Mouse (Mus musculus) brown adipose tissue, adult 24 weeks (tissue): ENCODE results near the gene Ophn1. TPM values are rescaled to one million over a fixed set of nuclear protein-coding genes. Genes with fewer than 3 reads are reported as not detected.

ENCODE experiments used
- H3K27ac ChIP-seq: fragments of 200-500 bp; replicated peaks from 2 replicates; pipeline ENCODE4 v1.5.1; 2012; ENCODE audit warnings: low read depth, mild to moderate bottlenecking, low read length
- H3K4me1 ChIP-seq: fragments of 200-500 bp; 2 replicates; pipeline ENCODE4 v1.6.1; 2012; ENCODE audit warnings: low read length, mixed read lengths; ENCODE audit not compliant: control insufficient read depth, insufficient read depth, insufficient read length
- H3K4me3 ChIP-seq: fragments of 200-500 bp; 2 replicates; pipeline ENCODE4 v1.5.1; 2012; ENCODE audit warnings: low read depth, mild to moderate bottlenecking, low read length, moderate library complexity; ENCODE audit not compliant: insufficient read depth
- polyA plus RNA-seq: library from polyadenylated mRNA; stranded (reverse); fragments of >200 nt; gene quantifications from 2 replicates; pipeline ENCODE4 v1.2.4, GENCODE M21; 2012; ENCODE audit not compliant: missing spikeins, insufficient read depth, insufficient read length

The Ophn1 gene
- polyA plus RNA-seq, 1 experiment = 15.3 TPM

GRCm38 (mm10) chrX:98870541-98870940 lies 20.3 kb downstream of the Ophn1 start:
- H3K27ac ChIP-seq = peak overlapping the region; percentile 12; the same call in 1 of the 2 replicates
- H3K4me3 ChIP-seq = no peak overlapping the region
- H3K4me1 ChIP-seq = peaks cover 13% of the 10 kb centered on the region

- peaks cover 10% of the 10 kb centered on the region for H3K4me1 ChIP-seq
- H3K4me3 ChIP-seq = no peak overlapping the region
- H3K27ac ChIP-seq = no peak overlapping the region
Observed at GRCm38 (mm10) chrX:98869735-98870134, 21.1 kb downstream of the Ophn1 start.

GRCm38 (mm10) chrX:98869165-98869564 lies 21.7 kb downstream of the Ophn1 start:
- peaks cover 4% of the 10 kb centered on the region for H3K4me1 ChIP-seq

GRCm38 (mm10) chrX:98860167-98860566 lies 30.7 kb downstream of the Ophn1 start:
- Histone ChIP-seq H3K4me3 (no peak overlapping the region), H3K4me1 (no peaks in the 10 kb centered on the region; the same call in 1 of the 2 replicates), H3K27ac (no peak overlapping the region)

More at GRCm38 (mm10) chrX:98869165-98869564, 21.7 kb downstream of the Ophn1 start:
- peak overlapping the region; percentile 11; the same call in 1 of the 2 replicates for H3K27ac ChIP-seq
- no peak overlapping the region for H3K4me3 ChIP-seq

- Histone ChIP-seq H3K4me3 (no peak overlapping the region), H3K27ac (peak overlapping the region; percentile 51), H3K4me1 (no peaks in the 10 kb centered on the region; the same call in 1 of the 2 replicates)
Observed at GRCm38 (mm10) chrX:98856046-98856445, 34.8 kb downstream of the Ophn1 start.

- Histone ChIP-seq H3K27ac (no peak overlapping the region), H3K4me3 (no peak overlapping the region), H3K4me1 (peaks cover 8% of the 10 kb centered on the region)
Observed at GRCm38 (mm10) chrX:98850869-98851268, 40.0 kb downstream of the Ophn1 start.

GRCm38 (mm10) chrX:98841606-98842005 lies 49.2 kb downstream of the Ophn1 start:
- Histone ChIP-seq H3K4me3 (no peak overlapping the region), H3K27ac (peak overlapping the region; percentile 94), H3K4me1 (peaks cover 15% of the 10 kb centered on the region)

GRCm38 (mm10) chrX:98835989-98836388 lies 54.8 kb downstream of the Ophn1 start:
- Histone ChIP-seq H3K27ac (no peak overlapping the region), H3K4me3 (no peak overlapping the region), H3K4me1 (peaks cover 3% of the 10 kb centered on the region; the same call in 1 of the 2 replicates)

GRCm38 (mm10) chrX:98803813-98804212 lies 87.0 kb downstream of the Ophn1 start:
- Histone ChIP-seq H3K4me3 (no peak overlapping the region), H3K4me1 (peaks cover 2% of the 10 kb centered on the region; the same call in 1 of the 2 replicates), H3K27ac (no peak overlapping the region)

GRCm38 (mm10) chrX:98774247-98774950 lies 116.4 kb downstream of the Ophn1 start:
- Histone ChIP-seq H3K27ac (no peak overlapping the region), H3K4me1 (no peaks in the 10 kb centered on the region), H3K4me3 (no peak overlapping the region)

- no peak overlapping the region for H3K4me3 ChIP-seq
- H3K27ac ChIP-seq = no peak overlapping the region
- H3K4me1 ChIP-seq = 0 out of 2 replicates have a peak, but pooled peaks cover 2% of the 10 kb centered on the region
Observed at GRCm38 (mm10) chrX:98755089-98755488, 135.7 kb downstream of the Ophn1 start.

- Histone ChIP-seq H3K4me3 (no peak overlapping the region), H3K27ac (no peak overlapping the region), H3K4me1 (0 out of 2 replicates have a peak, but pooled peaks cover 2% of the 10 kb centered on the region)
Observed at GRCm38 (mm10) chrX:98751279-98751817, 139.5 kb downstream of the Ophn1 start.

- no peaks in the 10 kb centered on the region for H3K4me1 ChIP-seq
- no peak overlapping the region for H3K4me3 ChIP-seq
- no peak overlapping the region for H3K27ac ChIP-seq
Observed at GRCm38 (mm10) chrX:98736758-98737157, 154.1 kb downstream of the Ophn1 start.

- H3K4me3 ChIP-seq = no peak overlapping the region
- no peaks in the 10 kb centered on the region for H3K4me1 ChIP-seq
- no peak overlapping the region for H3K27ac ChIP-seq
Observed at GRCm38 (mm10) chrX:98722991-98723390, 167.8 kb downstream of the Ophn1 start.

- Histone ChIP-seq H3K4me1 (no peaks in the 10 kb centered on the region), H3K4me3 (no peak overlapping the region), H3K27ac (no peak overlapping the region)
Observed at GRCm38 (mm10) chrX:98707766-98708165, 183.1 kb downstream of the Ophn1 start.

- H3K4me3 ChIP-seq = no peak overlapping the region
- no peak overlapping the region for H3K27ac ChIP-seq
- no peaks in the 10 kb centered on the region for H3K4me1 ChIP-seq
Observed at GRCm38 (mm10) chrX:98701635-98702034, 189.2 kb downstream of the Ophn1 start.
